Mouse (Mus musculus) ZHBTc4 (cell line): Measurements from ENCODE around the gene Crtc2.

Experiments
- DNase-seq: peaks from one replicate; pipeline ENCODE4 v3.0.0-alpha.2; 2011; ENCODE audit warnings: low read depth, low spot score

Crtc2 gene

DNA sequence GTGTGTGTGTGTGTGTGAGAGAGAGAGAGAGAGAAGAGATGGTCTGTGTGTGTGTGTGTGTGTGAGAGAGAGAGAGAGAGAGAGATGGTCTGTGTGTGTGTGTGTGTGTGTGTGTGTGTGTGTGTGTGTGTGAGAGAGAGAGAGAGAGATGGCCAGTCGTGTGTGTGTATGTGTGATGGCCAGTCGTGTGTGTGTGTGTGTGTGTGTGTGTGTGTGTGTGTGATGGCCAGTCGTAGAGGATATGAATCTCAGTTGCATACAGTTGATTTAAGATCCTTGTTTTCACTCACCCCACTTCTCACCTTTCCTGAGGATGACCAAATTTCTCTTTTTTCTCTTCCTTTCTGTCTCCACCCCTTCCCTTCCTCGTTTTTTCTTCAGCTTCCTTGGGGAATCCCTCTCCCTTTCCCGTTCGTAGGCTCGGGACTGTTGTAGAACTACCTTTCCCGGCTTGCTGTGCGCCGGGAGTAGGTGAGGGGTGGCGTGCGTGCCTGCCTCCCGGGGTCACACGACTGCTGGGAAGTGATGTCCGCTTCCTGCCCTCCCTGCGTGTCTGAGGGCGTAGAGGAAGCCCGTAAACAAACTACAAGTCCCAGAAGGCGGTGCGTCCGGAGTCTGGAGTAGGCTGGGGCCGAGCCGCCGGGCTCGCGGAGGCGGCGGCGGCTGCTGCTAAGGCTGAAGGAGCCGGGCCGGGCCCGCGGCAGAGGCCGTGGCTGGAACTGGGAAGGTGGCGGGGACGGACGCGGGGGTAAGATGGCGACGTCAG lies at the start of gene Crtc2:
TSS of gene Crtc2 (plus strand) at position 511 of the 766 bp plus-strand sequence.
- peak; percentile 99 for DNase-seq

DNA sequence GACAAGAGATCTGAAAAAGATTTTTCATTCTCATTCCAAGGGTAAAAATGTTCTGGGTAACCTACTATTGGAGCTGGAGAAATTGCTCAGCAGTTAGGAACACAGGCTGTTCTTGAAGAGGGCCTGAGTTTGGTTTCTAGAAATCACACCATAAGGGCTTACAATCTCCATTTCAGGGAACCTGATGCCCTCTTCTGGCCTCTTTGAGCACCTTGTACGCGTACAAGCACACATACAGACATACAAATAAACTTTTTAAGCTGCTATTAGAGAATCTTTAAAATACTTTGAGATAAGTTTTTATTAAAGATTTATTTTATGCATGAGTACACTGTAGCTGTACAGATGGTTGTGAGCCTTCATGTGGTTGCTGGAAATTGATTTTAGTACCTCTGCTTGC lies 49.4 kb upstream of the Crtc2 start:
- DNase-seq: no peak

DNA sequence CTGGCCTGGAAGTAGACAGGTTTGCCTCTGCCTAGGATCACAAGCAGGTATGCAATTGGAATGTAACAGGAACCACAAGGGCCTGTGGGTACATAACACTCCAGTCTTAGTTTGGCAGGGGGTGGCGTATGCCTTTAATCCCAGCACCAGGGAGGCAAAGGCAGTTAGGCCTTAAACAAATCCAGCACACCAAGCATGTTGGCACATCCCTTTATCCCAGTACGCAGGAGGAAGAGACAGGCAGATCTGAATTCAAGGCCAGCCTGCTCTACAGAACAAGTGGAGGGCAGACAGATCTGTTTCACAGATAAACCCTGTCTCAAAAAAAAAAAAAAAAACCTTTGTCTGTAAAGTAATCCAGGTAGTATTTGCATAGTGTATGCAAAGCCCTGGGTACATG lies 45.3 kb upstream of the Crtc2 start:
- peak; percentile 57 for DNase-seq

DNA sequence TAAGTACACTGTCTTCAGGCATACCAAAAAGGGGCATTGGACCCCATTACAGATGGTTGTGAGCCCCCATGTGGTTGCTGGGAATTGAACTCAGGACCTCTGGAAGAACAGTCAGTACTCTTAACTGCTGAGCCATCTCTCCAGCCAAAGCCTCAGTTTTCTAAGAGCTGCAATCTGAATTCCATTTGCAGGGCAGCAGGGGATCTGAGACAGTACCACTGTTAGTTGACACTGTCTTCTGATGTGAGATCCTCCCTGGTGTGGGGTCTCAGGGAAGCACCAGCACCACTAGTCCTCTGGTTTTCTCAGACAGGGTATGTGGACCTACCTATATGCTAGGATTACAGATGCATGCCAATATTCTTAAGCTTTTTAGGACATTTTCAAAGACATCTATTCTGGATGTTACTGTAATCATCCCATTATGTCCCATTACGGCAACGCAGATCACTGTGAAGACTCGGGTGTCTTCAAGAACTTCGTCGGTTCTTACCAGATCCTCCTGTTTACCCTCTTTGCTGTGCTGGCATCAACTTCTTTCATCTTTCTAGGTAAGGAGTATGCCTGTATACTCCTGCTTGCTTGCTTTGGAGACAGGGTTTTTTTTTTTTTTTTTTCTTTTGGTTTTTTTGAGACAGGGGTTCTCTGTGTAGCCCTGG lies 43.9 kb upstream of the Crtc2 start:
- peak; percentile 52 for DNase-seq

DNA sequence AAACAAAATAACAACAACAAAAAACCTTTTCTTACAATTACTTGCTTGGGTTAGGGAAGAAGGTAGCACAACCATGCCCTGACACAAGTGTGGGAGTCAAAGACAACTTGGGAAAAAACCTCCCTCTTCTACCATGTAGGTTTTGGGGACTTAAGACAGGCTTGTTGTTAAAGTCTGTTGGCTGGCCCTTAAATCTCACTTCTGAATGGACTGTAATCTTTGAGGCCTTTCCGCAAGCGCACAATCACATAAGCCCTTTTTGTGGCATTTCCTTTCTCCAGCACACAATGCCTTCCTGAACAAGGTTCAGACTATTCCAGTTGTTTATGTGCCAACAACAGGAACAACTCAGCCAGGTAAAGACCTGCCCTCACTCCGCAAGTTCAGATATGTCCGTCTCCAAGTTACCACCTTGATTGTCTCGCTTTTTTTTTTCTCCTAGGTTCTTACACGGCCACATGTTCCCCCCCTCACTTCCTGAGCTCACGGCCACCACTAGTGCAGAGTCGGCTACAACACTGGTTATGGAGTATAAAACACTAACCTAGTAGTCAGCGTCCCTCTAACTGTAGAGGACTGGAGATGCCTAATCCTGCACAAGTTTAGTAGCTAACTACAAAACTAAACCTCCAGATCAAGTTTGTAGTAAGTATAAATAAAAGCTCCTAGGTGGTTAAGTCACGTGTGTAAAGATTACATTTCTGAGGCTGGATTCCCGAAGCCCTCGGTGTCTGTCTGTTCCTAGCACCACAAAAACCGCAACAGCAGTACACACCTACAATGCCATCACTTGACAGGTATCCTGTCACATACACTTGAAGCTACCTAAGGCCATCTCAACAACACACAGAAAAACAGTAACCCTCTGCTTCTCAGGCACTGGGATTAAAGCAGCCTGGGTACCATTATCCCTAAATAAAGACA lies 42.2 kb upstream of the Crtc2 start:
- peak; percentile 46 for DNase-seq

DNA sequence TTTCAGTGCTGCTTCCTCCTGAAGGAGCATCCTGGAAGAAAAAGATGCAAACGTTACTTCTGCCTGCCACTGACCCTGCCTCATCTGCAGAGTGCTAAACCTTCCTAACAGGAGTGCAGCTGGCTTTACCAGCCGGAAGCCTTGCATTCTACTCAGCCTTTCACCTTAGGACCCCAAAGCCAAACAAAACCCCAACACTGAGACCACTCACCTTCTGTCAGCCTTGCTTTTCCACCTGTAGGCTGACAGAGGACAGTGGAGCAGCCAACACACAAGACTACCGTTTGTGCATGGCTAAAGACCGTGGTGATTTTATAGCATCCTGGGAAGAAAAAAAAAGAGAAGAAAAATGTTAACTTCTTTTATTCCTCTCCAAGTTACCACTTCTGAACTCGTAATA lies 41.2 kb upstream of the Crtc2 start:
- no peak for DNase-seq

DNA sequence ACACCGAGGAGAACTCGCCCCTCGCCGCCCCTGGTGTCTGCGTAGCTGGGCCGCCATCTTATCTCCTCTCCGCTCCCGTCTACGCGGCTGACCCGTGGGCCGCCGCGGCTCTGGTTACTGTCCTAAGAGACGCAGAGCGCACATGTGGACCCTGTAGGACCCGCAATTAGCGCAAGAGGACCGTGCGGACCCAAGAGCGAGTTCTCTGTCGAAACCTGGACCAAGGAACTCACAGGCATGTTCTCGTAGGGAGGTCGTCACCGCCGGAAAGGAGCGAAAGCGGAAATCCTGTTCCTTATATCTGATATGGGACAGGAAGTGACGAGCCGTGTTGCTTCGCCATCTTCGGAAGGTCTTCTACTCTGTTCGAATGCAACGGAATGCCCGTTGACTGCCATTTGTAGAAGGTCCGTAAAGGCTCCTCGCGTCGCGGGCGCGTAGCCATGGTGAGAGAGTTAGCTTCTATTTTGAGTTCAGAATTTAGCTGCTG lies 40.5 kb upstream of the Crtc2 start, which contains the start of the genes Rps27 and Rab13:
TSS of gene Rps27 (minus strand) at position 275 of the 490 bp plus-strand sequence.
TSS of gene Rab13 (plus strand) at position 319 of the 490 bp plus-strand sequence.
- DNase-seq: peak; percentile 95

DNA sequence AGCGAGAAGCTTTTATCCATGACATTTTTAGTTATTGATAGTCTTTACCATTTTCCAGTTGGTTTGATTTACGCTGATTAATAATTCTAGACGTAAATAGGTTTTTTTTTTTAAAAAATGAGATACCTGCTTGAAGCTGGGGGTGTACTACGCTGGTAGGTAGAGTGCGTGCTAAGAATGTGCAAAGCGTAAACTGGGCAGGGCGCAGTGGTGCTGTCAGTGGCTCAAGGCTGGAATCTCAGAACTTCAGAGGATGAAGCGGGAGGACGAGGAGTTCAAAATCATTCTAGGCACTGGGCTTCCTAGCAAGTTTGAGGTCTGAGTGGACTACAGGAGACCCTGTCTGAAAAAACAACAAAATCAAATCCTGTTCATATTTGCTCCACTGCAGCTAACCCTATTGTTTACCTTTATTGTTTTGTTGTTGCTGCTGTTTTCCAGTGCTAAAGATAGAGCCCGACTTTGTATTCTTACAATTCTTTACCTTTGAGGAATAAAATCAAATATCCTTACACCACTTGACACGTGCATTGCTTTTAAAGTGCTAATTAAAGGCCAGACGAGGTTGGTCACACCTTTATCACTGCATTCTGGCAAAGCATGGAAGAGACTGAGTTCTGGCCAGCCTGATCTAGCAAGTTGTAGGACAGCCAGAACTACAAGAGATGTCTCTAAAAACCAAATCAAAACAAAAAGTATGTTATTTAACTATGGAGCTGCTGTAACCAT lies 39.8 kb upstream of the Crtc2 start:
- peak; percentile 28 for DNase-seq

DNA sequence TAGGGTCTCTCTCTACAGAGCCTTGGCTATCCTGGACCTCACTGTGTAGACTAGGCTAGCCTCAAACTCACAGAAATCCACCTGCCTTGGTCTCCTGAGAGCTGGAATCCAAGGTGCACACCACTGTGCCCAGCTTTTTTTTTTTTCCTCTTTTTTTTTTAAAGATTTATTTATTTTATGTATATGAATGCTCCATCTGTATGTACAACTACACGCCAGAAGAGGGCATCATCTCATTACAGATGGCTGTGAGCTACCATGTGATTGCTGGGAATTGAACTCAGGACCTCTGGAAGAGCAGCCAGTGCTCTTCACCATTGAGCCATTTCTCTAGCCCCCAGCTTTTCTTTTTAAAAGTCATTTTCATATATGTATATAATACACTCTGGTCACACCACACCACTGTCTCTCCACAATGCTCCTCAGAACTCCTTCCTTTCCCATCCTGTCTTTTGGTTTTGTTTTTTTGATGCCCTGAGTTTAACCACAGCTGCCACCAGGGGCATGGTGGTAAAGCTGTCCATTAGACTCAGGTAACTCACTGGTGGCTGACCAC lies 38.1 kb upstream of the Crtc2 start:
- peak; percentile 37 for DNase-seq

DNA sequence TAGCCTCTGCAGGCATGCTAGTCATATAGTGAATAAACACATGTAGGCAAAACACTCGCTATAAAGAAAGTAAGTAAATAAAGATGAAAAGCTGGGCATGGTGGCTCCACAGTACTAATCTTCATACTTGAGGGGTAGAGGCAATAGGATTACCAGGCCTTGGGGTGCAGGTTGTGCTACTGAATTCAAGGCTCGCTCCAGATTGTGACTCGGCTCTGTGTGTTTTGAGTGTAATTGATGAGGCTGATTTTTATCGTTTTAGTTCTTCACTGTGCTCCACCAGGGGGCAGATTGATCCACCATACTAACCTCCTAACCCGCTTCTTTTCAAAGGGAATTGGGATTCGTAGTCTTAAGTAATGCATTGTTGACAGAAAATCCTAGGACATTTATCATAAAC lies 33.9 kb upstream of the Crtc2 start:
- DNase-seq: peak; percentile 67

DNA sequence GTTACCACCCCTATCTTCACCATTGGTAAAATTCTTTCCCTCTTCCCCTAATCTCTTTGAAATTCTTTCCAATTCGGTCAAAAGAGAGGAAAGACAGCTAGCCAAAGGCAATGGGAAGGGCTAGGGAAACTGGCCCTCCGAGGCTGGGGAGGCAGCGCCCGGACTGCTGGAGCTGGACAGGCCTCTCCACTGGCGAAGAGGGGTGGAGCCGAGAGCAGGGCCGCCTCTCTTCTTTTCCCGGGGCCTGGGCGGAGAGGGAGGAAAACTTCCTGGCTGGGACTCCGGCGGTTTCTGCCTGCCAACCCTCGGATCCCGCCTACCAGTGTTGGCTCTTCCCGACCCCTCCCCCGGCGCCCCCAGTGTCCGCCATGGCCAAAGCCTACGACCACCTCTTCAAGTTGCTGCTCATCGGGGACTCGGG lies 33.4 kb upstream of the Crtc2 start:
- DNase-seq: peak; percentile 59

DNA sequence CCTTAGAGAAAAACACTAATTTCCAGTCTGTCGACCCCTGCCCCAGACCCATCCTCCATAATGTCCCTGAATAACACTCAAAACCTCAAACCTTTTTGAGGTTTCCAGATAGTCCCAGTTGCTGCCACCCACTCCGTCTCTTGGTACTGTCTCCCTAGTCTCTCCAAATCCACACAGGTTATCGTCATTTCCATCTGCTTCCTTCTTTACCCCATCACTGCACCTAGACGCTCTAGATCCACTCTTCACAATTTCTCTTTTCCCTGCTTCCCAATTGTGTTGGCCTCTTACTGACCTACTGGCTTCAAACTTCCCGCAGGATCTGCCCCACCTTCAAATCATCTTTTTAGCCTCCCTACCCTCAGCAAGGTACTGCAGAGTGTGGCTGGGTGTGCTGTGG lies 32.8 kb upstream of the Crtc2 start:
- DNase-seq: no peak

DNA sequence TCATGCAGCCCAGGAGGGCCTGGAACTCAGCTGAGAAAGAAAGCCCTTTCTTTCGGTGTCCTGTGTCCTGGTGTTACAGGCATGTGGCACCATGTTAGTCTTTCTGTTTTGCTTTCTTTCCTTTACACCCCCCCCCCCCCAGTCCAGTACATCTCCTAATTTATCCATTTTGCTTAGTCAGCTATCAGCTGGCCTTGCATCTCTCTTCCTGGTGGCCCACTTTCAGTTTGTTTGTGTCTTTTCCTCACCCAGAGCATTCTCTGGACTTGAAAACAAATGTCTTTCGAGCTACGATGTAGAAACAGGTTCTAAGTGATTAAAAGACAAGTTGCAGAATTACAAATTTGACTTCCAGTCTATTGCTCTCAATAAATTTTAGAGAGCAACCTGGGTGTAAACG lies 31.5 kb upstream of the Crtc2 start:
- DNase-seq: no peak

DNA sequence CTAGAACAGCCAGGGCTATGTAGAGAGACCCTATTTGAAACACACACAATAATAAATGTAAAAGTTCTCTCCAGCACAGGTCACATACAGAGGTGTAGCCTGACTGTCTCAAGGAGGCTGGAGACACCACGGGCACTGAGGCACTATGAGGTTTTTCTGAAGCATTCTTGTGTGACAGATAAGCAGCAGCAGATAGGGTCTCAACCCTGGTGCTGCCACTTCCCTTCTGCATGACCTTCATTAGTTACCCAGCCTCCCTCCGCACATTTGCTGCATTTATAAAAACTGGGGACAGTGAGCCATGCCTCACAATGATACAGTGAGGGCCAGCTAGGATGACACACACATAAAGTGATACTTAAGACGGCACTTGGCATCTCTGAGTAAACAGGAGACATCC lies 31.0 kb upstream of the Crtc2 start:
- DNase-seq: no peak

DNA sequence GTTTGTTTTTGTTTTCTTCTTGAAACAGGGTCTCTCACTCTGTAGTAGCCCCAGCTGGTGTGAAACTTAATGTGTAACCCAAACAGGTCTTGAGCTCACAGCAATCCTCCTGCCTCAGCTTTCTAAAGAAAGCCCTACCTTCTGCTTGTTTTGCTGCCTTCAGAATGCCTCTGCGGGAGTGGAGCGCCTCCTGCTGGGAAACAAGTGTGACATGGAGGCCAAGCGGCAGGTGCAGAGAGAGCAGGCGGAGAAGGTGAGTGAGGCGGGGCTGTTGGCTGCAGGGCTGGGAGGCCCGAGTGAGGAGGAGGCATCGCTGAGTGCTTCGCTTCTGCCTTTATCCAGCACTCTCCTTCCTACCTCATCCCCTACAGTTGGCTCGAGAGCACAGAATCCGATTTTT lies 29.6 kb upstream of the Crtc2 start:
- peak; percentile 90 for DNase-seq

DNA sequence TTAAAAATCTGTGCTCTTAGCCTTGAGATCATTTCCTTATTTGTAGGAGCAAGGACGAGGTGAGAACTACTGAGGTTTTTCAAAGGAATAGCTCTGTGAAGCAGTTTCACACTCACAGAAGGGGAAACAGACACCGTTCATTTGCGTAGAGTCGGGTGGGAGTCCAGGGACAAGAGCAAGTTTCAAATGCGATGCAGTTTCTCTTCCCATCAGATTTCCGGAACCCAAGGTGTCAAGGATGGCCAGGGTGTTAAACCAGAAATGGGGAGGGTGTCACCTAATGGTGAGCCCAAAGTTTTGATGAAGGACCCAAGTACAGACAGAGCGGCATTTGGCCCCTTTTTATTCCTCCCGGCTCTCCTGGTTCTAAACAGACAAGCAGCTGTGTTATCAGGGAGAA lies 22.9 kb upstream of the Crtc2 start:
- no peak for DNase-seq

DNA sequence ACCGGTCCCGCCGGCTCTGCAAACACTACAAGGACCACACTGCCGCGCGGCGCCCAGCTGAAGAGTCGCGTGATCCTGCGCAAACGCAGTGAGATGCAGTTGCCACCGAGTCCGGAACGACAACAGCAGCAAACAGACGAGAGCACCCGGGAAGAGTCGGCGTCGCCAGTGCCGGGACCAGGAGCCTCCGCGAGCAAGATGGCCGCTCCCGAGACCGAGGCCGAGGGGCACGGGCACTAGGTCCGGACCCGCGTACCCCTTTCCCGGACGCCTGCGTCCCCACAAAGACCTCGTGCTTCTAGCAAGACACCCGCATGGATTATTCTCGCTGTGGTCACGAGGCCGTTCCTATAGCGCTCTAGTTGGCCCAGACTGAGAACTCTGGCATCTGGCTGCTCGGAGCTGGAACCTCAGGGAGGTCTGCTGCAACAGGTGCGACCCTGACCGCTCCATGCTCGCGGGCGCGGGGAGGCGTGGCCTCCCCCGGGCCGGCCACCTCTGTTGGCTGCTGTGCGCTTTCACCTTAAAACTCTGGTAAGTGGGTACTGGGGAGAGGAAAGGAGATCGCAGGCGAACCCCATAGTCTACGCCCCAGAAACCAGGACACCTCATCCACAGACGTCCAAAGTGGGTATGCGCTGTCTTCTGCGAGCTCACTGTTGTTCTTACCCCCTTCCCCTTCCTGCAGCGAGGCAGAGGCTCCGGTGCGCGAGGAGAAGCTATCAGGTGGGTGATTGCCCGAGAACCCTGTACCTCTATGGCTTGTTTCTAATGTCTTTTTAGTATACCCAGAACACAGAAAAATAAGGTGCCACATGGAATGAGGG lies 22.2 kb upstream of the Crtc2 start, which contains the start of gene Jtb:
TSS of gene Jtb (plus strand) at position 91 of the 827 bp plus-strand sequence.
- DNase-seq: peak; percentile 97

DNA sequence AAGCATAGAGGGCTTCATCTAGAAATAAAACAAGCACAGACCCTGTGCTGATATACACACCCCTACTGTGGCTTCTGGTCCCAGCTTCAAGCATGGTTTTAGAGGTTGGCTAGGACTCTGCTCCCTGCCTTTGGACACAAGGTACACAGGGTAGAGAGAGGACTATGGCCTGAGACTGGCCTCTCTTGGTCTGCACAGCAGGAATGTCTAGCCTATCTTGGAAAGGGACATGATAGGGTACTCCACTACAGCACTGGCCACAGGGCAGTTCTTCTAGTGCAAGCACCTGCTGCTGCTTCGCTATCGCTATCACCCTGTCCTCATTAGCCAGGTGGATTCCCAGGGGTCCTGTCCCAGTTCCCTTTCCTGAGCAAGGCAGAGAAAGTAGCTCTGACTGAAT lies 12.7 kb upstream of the Crtc2 start:
- DNase-seq: no peak

DNA sequence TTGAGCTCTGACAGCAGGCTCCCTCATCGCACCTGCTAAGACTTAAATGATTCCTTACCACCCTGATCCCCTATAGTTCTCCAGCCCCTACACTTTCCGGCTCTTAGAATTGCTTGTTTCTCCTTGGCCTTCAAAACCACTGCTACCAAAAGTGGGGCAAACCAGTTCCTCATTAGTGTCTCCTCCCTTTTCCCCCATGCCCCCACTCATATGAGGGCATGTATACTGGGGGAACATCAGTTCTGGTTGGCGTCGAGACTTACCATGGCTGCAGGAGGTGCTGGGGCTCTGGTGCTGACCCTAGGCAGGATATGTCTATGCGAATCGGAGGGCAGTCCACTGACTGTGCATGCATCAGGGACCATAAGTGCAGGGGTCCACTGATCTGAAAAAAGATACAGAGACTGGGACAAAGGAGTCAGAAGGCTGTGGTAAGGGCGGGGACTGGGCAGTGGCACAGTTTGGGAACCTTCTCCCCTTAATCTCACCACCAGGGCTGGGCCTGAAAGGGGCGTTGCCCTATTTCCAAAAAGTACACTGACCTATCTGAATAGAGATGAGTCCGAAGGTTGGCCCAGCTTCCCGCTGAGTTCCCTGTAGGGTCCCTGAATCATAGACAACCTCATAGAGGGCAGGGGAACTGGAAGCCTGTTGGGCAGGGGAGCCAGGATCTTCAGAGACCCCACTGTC lies 12.1 kb upstream of the Crtc2 start:
- DNase-seq: no peak
